Mouse (Mus musculus) C2C12 (cell line): Measurements from ENCODE around the gene Myt1l.

Experiments used
- CEBPB ChIP-seq: IDR thresholded peaks from one replicate; pipeline ENCODE4 v1.6.1; 2011; ENCODE audit warnings: low read depth, mild to moderate bottlenecking, control low read depth, moderate library complexity
- CTCF ChIP-seq: IDR thresholded peaks from one replicate; pipeline ENCODE4 v1.5.1; 2011; ENCODE audit not compliant: control insufficient read depth, insufficient read depth, insufficient read length
- USF1 ChIP-seq: IDR thresholded peaks from one replicate; pipeline ENCODE4 v1.6.1; 2011; ENCODE audit warnings: low read depth, mild to moderate bottlenecking, control low read depth, moderate library complexity

- TF ChIP-seq USF1, result no peak
- TF ChIP-seq CEBPB, result no peak
- TF ChIP-seq CTCF, result no peak
These were observed 411.1 kb downstream of the Myt1l start for GRCm38 (mm10) chr12:29939261-29939671.
